In the genomic region with DNA sequence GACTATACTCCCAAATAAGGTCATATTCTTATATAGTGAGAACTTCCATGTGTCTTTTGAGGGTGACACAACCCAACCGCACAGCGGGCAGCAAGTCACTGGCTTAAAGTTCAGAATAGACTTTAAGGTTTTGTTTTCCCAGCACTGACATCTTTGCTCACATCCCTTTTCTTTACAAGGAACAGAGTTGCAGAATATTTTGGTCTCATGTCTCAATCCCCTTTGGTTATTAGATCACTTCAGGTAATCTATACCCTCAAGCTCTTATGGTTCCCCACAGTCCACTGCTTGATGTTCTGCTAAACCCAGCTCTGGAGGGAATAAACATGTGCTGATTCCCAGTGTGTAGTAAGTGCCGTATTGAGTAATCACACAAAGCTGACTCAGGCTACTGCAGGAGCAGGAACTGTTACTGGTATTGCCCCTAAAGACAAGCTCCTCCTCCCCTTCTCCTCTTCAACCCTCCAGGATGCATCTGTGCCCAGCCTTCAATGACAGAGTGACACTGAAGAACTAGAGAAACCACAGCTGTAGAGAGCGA, we compare ENCODE assay signal across 11 mouse cellular contexts.
DNase-seq lines count a peak whose midpoint lies in the region; ATAC-seq and TF ChIP-seq lines count a peak whose summit lies in the region.
"Had no signal": no experiment of that assay in that cellular context is flagged by ENCODE, and none has a peak within 500 bp of the region (broad histone marks: within the 10 kb centered on the region; RNA-seq: fewer than 3 reads in every experiment).

No protein-coding gene starts in this region.

- H3K36me3 ChIP-seq in intestine, postnatal 0 days (ENCODE audit: control insufficient read depth, insufficient read depth), result no peaks in the 10 kb centered on the region
- H3K36me3 ChIP-seq in intestine, embryonic 16.5 days (ENCODE audit: control insufficient read depth, insufficient read depth, low read length), result no peaks in the 10 kb centered on the region
- no peaks in the 10 kb centered on the region for H3K36me3 ChIP-seq in liver, embryonic 16.5 days (ENCODE audit: control insufficient read depth, insufficient read depth)
- H3K36me3 ChIP-seq: embryonic facial prominence, embryonic 12.5 days; hindbrain, embryonic 15.5 days; midbrain, embryonic 12.5 days had no signal

- intact Hi-C loops in left cerebral cortex, postnatal 14 days (cut with DNase I), result loop anchor here (10.0 kb wide), 1 partner anchor 343 kb away; no protein-coding TSS in a partner anchor

- H3K9ac ChIP-seq in intestine, postnatal 0 days (ENCODE audit: low read depth, low read length), result no peak overlapping the region
- no peak overlapping the region for H3K9ac ChIP-seq in intestine, embryonic 16.5 days (ENCODE audit: low read depth, low read length)
- H3K9ac ChIP-seq in liver, embryonic 16.5 days (ENCODE audit: low read depth, low read length), result no peak overlapping the region
- H3K9ac ChIP-seq: embryonic facial prominence, embryonic 12.5 days; hindbrain, embryonic 15.5 days; midbrain, embryonic 12.5 days had no signal

- no peaks in the 10 kb centered on the region for H3K27me3 ChIP-seq in intestine, postnatal 0 days (replicated peaks; ENCODE audit: control insufficient read depth, insufficient read depth, low read length)
- no peaks in the 10 kb centered on the region for H3K27me3 ChIP-seq in intestine, embryonic 16.5 days (replicated peaks; ENCODE audit: control insufficient read depth, insufficient read depth, low read length)
- no peaks in the 10 kb centered on the region for H3K27me3 ChIP-seq in liver, embryonic 16.5 days (ENCODE audit: control insufficient read depth, insufficient read depth, low read depth, low read length)
- H3K27me3 ChIP-seq: embryonic facial prominence, embryonic 12.5 days; hindbrain, embryonic 15.5 days; midbrain, embryonic 12.5 days had no signal

- ATAC-seq in intestine, postnatal 0 days, result peak; percentile 49; the same call in 1 of the 2 replicates
- no peak for ATAC-seq in intestine, embryonic 16.5 days
- ATAC-seq in liver, embryonic 16.5 days (ENCODE audit: low read depth), result peak; percentile 61
- ATAC-seq in neutrophil, adult 5-6 weeks (ENCODE audit: extremely low read depth, insufficient number of reproducible peaks, low FRiP score, poor library complexity, severe bottlenecking), result peak; percentile 84

- no peaks in the 10 kb centered on the region for H3K9me3 ChIP-seq in intestine, postnatal 0 days (ENCODE audit: control insufficient read depth)
- no peaks in the 10 kb centered on the region for H3K9me3 ChIP-seq in intestine, embryonic 16.5 days (ENCODE audit: control insufficient read depth, low read length)
- no peaks in the 10 kb centered on the region for H3K9me3 ChIP-seq in liver, embryonic 16.5 days (replicated peaks; ENCODE audit: control insufficient read depth, low read length)
- H3K9me3 ChIP-seq: embryonic facial prominence, embryonic 12.5 days; hindbrain, embryonic 15.5 days; midbrain, embryonic 12.5 days had no signal

- WGBS in intestine, postnatal 0 days, result 67% methylated on average over 4 of the region's 4 CpGs
- 72% methylated on average over 4 of the region's 4 CpGs for WGBS in intestine, embryonic 16.5 days
- 24% methylated on average over 4 of the region's 4 CpGs for WGBS in liver, embryonic 16.5 days (ENCODE audit: insufficient replicate concordance)

- no peak overlapping the region for H3K27ac ChIP-seq in intestine, postnatal 0 days (ENCODE audit: low read depth, low read length)
- no peak overlapping the region for H3K27ac ChIP-seq in intestine, embryonic 16.5 days (ENCODE audit: low read length)
- H3K27ac ChIP-seq in liver, embryonic 16.5 days (ENCODE audit: low read length), result no peak overlapping the region
- H3K27ac ChIP-seq: embryonic facial prominence, embryonic 12.5 days; hindbrain, embryonic 15.5 days; midbrain, embryonic 12.5 days had no signal

- DNase-seq in brain, adult 2 months (ENCODE audit: low read depth, low spot score), result peak; percentile 40
- no peak for DNase-seq in left cerebral cortex, postnatal 14 days (ENCODE audit: low spot score in 2 of 2)
- DNase-seq in thymus, postnatal 14 days, result no peak
- DNase-seq: thymus, adult 18-20 months had no signal

- H3K4me2 ChIP-seq in intestine, postnatal 0 days (replicated peaks; ENCODE audit: low read depth), result no peak overlapping the region
- no peak overlapping the region for H3K4me2 ChIP-seq in intestine, embryonic 16.5 days (ENCODE audit: low read depth, low read length)
- H3K4me2 ChIP-seq in liver, embryonic 16.5 days (ENCODE audit: low read depth, low read length), result no peak overlapping the region
- H3K4me2 ChIP-seq: embryonic facial prominence, embryonic 12.5 days; hindbrain, embryonic 15.5 days; midbrain, embryonic 12.5 days had no signal

- peaks cover 6% of the 10 kb centered on the region for H3K4me1 ChIP-seq in intestine, postnatal 0 days (replicated peaks; ENCODE audit: control insufficient read depth, insufficient read depth, low read length)
- peaks cover 10% of the 10 kb centered on the region for H3K4me1 ChIP-seq in intestine, embryonic 16.5 days (ENCODE audit: control insufficient read depth, insufficient read depth, low read length)
- no peaks in the 10 kb centered on the region for H3K4me1 ChIP-seq in liver, embryonic 16.5 days (ENCODE audit: control insufficient read depth, low read depth, low read length)

- TF ChIP-seq CTCF in intestine, postnatal 0 days (IDR thresholded peaks at IDR 0.05; ENCODE audit: low read depth), result no peak

- H3K4me3 ChIP-seq in intestine, postnatal 0 days (ENCODE audit: low read depth, low read length), result no peak overlapping the region
- no peak overlapping the region for H3K4me3 ChIP-seq in intestine, embryonic 16.5 days (ENCODE audit: low read length)
- H3K4me3 ChIP-seq in liver, embryonic 16.5 days (ENCODE audit: low read depth, low read length), result no peak overlapping the region
- H3K4me3 ChIP-seq: embryonic facial prominence, embryonic 12.5 days; hindbrain, embryonic 15.5 days; midbrain, embryonic 12.5 days had no signal
